Mouse (Mus musculus) intestine, embryonic 14.5 days (tissue): ENCODE results near the gene Thsd7b. TPM values are rescaled to one million over a fixed set of nuclear protein-coding genes. Genes with fewer than 3 reads are reported as not detected.

ENCODE experiments used
- ATAC-seq: fragments of 200-750 bp; cut with Nextera tagmentation; replicated peaks from 2 replicates; pipeline ENCODE4 v1.8.0; 2017; ENCODE audit warnings: low read depth, moderate number of reproducible peaks, moderate TSS enrichment, moderate library complexity; ENCODE audit not compliant: low FRiP score, low TSS enrichment
- DNase-seq: peaks from one replicate; pipeline ENCODE4 v3.0.0-alpha.2; 2018; ENCODE audit warnings: low spot score
- H3K27ac ChIP-seq: fragments of 300-500 bp; sonication (generic); 2 replicates; pipeline ENCODE4 v1.5.1; 2014; ENCODE audit warnings: low read depth, mild to moderate bottlenecking, control low read depth
- H3K27me3 ChIP-seq: fragments of 300-500 bp; sonication (generic); replicated peaks from 2 replicates; pipeline ENCODE4 v1.6.1; 2014; ENCODE audit warnings: low read length, control low read depth; ENCODE audit not compliant: control insufficient read depth, insufficient read depth
- H3K36me3 ChIP-seq: fragments of 300-500 bp; sonication (generic); 2 replicates; pipeline ENCODE4 v1.6.1; 2014; ENCODE audit warnings: low read length, control low read depth; ENCODE audit not compliant: control insufficient read depth, insufficient read depth
- H3K4me1 ChIP-seq: fragments of 300-500 bp; sonication (generic); replicated peaks from 2 replicates; pipeline ENCODE4 v1.6.1; 2014; ENCODE audit warnings: low read length, control low read depth, mixed read lengths; ENCODE audit not compliant: control insufficient read depth, insufficient read depth
- H3K4me2 ChIP-seq: fragments of 300-500 bp; sonication (generic); 2 replicates; pipeline ENCODE4 v1.6.1; 2014; ENCODE audit warnings: low read length
- H3K4me3 ChIP-seq: fragments of 300-500 bp; sonication (generic); 2 replicates; pipeline ENCODE4 v1.5.1; 2014; ENCODE audit warnings: low read depth, low read length, control low read depth, mixed read lengths
- H3K9ac ChIP-seq: fragments of 300-500 bp; sonication (generic); 2 replicates; pipeline ENCODE4 v1.6.1; 2014; ENCODE audit warnings: mild to moderate bottlenecking, low read length
- H3K9me3 ChIP-seq: fragments of 300-500 bp; sonication (generic); 2 replicates; pipeline ENCODE4 v1.6.1; 2016; ENCODE audit warnings: low read length, control low read depth; ENCODE audit not compliant: control insufficient read depth
- WGBS: fragments of 180-500 bp; shearing (Covaris S2); extraction: QIAGEN DNeasy Blood & Tissue Kit; methylation state at CpG from one replicate; pipeline ENCODE4 v1.1.7; 2014; 5-methylcytosine and 5-hydroxymethylcytosine counted together
- polyA plus RNA-seq: library from polyadenylated mRNA; unstranded; fragments of >200 nt; fragmentation: Nextera tagmentation; extraction: Ambion mirVana; gene quantifications from 2 replicates; pipeline ENCODE4 v1.2.1, GENCODE M21; 2014

The Thsd7b gene
- polyA plus RNA-seq, 1 experiment from 2014 or later, result 1.0 TPM

DNA sequence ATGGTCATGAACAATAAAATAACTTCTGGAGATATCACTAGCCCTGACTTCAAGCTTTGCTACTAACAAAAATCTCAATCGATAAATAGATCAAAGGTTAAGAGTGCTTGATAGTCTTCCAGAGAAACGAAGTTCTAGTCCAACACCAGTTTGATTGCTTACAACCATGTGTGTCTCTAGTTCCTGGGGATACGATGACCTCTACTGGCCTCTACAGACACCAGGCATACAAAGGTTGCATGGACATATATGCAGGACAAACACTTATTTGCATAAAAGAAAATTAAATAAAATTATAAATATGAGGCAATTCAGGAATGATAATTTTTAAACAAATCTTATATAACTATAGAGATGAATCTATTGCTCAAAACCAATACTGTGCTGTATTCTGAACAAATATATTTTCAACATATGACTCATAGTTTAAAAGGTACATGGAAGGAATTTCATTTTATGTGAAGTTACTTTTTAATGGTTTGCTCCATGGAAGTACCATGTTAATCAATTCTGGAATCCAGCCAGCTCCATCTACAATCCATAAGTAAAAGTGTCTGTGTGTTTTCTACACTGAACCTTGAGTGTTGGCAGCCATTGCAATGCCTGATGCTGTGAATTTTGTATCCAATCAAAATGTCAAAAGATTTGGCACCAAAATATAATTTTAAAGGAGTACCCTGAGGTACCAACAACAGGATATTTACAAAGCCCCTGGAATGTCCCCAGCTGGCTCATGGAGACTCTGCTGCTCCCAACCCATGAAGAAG lies 793.3 kb downstream of the Thsd7b start:
- ATAC-seq, result no peak
- no peaks in the 10 kb centered on the region for H3K4me1 ChIP-seq
- H3K4me3 ChIP-seq, result no peak overlapping the region
- no peaks in the 10 kb centered on the region for H3K27me3 ChIP-seq
- H3K4me2 ChIP-seq, result no peak overlapping the region
- 81% methylated on average over 3 of the region's 3 CpGs for WGBS
- H3K9me3 ChIP-seq, result no peaks in the 10 kb centered on the region
- no peak overlapping the region for H3K9ac ChIP-seq
- no peak overlapping the region for H3K27ac ChIP-seq
- no peaks in the 10 kb centered on the region for H3K36me3 ChIP-seq
- no peak for DNase-seq

DNA sequence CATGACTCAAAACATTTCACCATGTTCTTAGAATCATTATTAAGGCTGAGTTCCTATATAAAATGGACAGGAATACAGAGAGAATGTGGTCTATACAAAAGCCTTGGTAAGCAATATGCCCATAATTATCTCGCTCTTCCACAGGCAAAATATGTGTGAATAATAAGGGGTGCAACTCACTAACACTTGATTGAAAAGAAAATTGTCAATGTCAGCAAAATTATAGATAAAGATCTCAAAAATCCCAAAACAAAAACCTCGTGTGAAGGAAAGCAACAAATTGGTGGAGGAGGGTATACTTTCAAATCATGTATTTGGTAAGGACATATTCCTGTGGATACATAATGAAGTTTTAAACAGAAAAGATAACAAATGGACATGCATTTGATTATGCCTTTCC lies 810.7 kb downstream of the Thsd7b start:
- WGBS, result 78% methylated on average over 2 of the region's 2 CpGs
- H3K27ac ChIP-seq, result no peak overlapping the region
- ATAC-seq (no peak), DNase-seq (no peak)
- H3K27me3 ChIP-seq, result no peaks in the 10 kb centered on the region
- H3K4me3 ChIP-seq, result no peak overlapping the region
- H3K9ac ChIP-seq, result no peak overlapping the region
- H3K36me3 ChIP-seq, result no peaks in the 10 kb centered on the region
- no peaks in the 10 kb centered on the region for H3K4me1 ChIP-seq
- H3K4me2 ChIP-seq, result no peak overlapping the region
- H3K9me3 ChIP-seq, result no peaks in the 10 kb centered on the region

DNA sequence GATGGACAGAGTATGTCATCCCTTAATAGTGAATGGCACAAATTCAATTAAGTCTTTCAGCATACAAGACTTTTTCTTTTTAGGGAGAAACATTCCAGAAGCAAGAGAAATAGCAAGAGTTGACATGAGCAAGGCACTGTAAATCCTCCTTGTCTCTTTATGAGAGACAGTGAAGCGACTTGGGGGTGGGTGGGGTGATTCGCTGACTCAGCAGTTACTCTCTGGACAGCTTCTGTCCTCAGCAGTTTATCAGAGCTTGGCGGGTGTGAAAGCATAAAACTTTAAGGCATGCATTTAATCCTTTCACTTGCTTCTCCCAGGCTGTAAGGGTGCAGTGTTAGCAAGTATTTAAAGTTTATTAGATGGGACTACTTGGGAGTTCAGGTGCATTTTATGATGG lies 812.1 kb downstream of the Thsd7b start:
- no peak overlapping the region for H3K27ac ChIP-seq
- H3K9me3 ChIP-seq, result no peaks in the 10 kb centered on the region
- DNase-seq (no peak), ATAC-seq (no peak)
- H3K36me3 ChIP-seq, result no peaks in the 10 kb centered on the region
- no peak overlapping the region for H3K4me3 ChIP-seq
- H3K4me2 ChIP-seq, result no peak overlapping the region
- H3K27me3 ChIP-seq, result no peaks in the 10 kb centered on the region
- 62% methylated on average over 3 of the region's 3 CpGs for WGBS
- H3K9ac ChIP-seq, result no peak overlapping the region
- H3K4me1 ChIP-seq, result no peaks in the 10 kb centered on the region

DNA sequence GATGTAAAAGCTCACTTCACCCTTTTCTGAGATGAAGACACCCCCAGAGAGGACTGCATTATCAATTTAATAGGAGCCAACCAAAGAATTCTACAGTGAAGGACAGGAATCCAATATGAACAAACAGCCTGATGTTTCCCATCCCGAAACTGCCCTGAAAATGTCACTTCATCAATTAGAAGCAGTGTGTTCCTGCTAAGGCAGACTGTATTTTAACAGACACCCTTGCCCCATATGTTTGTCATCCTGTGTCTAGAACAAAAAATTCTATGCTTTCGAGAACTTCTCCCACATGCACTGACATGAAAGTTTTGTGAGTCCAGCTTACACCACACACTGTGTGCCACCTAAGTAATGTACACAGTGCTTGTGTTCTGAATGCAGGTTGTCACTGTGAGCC lies 812.8 kb downstream of the Thsd7b start:
- H3K9ac ChIP-seq, result no peak overlapping the region
- WGBS, result 75% methylated on average over 2 of the region's 2 CpGs
- H3K27ac ChIP-seq, result no peak overlapping the region
- H3K4me2 ChIP-seq, result no peak overlapping the region
- no peaks in the 10 kb centered on the region for H3K36me3 ChIP-seq
- H3K9me3 ChIP-seq, result no peaks in the 10 kb centered on the region
- H3K4me3 ChIP-seq, result no peak overlapping the region
- H3K4me1 ChIP-seq, result no peaks in the 10 kb centered on the region
- no peaks in the 10 kb centered on the region for H3K27me3 ChIP-seq
- ATAC-seq (no peak), DNase-seq (no peak)

DNA sequence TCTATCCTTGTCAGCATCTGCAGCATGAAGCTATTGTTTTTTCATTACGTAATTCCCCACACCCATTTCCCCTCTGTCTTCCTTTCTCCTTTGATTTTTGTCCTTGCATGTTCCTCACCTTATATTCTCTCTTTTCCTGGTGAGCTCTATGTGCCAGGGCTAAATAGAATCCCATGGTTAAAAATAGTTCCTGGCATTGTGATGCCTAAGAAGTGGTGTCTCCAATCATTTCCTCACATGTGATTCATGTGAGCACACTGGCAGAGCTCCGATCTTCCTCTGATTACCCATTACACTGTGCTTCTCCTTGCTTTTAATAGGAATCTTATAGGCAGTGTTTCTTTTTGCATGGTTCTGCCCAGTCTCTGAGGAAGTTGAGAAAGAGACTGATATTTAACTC lies 826.1 kb downstream of the Thsd7b start:
- Histone ChIP-seq H3K27me3 (no peaks in the 10 kb centered on the region), H3K4me3 (no peak overlapping the region), H3K9ac (no peak overlapping the region), H3K4me1 (no peaks in the 10 kb centered on the region), H3K4me2 (no peak overlapping the region), H3K36me3 (no peaks in the 10 kb centered on the region), H3K27ac (no peak overlapping the region), H3K9me3 (no peaks in the 10 kb centered on the region)
- ATAC-seq, result no peak
- 80% methylated on average over 2 of the region's 2 CpGs for WGBS
- DNase-seq, result no peak

DNA sequence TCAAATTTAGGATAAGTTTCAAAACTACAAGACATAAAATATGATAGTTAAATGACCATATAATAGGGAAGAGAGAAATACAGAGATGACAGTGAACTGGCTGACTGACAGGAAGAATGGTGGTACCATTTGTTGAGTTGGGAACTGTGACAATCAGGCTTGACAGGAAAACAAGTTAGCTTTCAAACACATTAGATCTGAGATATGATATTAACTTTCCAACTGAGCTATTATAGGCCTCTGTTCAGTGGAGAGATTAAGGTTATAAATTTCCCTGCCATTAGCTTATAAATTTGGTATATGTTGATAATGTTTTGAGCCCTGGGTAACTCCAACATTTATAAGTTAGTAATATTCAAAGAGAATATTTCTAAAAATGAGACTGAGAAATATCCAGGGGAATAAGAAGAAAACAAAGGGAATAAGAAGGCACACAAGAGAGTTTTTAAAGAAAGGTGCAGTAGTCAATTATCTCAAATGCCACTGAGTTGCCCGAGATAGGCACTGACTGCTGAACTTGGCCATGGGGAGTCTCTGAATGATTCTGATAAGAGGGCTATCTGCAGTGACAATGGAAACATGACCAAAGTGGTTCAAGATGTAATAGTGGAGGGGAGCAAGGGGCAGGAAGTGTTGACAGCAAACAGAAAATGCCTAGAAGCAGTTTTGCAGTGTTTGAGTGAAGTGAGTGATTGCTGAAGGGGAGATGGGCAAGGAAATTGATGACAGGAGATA lies 839.6 kb downstream of the Thsd7b start:
- ATAC-seq, result no peak
- Histone ChIP-seq H3K36me3 (no peaks in the 10 kb centered on the region), H3K9ac (no peak overlapping the region), H3K27me3 (no peaks in the 10 kb centered on the region), H3K9me3 (no peaks in the 10 kb centered on the region), H3K4me3 (no peak overlapping the region), H3K4me2 (no peak overlapping the region), H3K4me1 (no peaks in the 10 kb centered on the region), H3K27ac (no peak overlapping the region)
- DNase-seq, result no peak
- 86% methylated on average over 1 of the region's 1 CpGs for WGBS

DNA sequence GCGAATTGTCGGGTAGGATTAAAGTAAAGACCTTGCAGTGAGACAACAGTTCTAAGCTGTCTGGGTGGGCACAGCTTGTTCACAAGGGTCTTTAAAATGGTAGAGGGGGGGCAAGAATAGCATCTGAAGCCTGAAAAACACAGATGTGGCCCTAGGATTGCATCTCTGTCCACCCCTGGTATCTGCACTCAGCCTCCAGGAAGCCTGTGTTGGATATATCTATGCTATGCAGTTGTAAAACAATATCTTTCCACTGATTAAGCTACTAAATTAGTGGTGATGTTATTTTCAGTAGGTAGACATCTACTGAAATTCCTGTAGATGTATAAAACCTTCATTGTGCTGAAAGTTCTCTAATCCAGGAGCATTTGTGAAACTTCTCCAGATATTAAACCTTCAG lies 840.4 kb downstream of the Thsd7b start:
- DNase-seq (no peak), ATAC-seq (no peak)
- Histone ChIP-seq H3K27ac (no peak overlapping the region), H3K4me3 (no peak overlapping the region), H3K27me3 (no peaks in the 10 kb centered on the region), H3K36me3 (no peaks in the 10 kb centered on the region), H3K4me1 (no peaks in the 10 kb centered on the region), H3K9me3 (no peaks in the 10 kb centered on the region), H3K9ac (no peak overlapping the region), H3K4me2 (no peak overlapping the region)
- WGBS, result 87% methylated on average over 2 of the region's 2 CpGs

DNA sequence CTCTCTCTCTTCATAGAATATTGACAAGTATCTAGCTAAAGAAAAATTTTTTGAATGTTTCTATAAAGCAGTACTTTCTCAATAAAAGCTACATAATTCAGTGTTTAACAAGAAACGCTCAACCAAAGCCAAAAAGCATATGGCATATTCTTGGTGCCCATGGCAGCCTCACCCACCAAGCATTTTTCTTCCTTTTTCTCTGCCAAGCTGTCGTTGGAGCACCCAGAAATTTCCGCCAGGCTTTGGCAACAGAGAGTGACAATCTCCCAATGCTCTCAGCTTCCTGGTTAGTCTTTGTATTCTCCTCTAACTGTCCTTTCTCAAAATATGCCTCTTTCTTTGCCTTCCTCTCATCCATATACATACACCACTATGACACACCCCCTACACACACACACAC lies 857.8 kb downstream of the Thsd7b start:
- H3K9me3 ChIP-seq, result no peaks in the 10 kb centered on the region
- no peak overlapping the region for H3K27ac ChIP-seq
- H3K27me3 ChIP-seq, result no peaks in the 10 kb centered on the region
- ATAC-seq (no peak), DNase-seq (no peak)
- no peaks in the 10 kb centered on the region for H3K36me3 ChIP-seq
- H3K9ac ChIP-seq, result no peak overlapping the region
- no peaks in the 10 kb centered on the region for H3K4me1 ChIP-seq
- H3K4me2 ChIP-seq, result no peak overlapping the region
- no peak overlapping the region for H3K4me3 ChIP-seq
- 86% methylated on average over 3 of the region's 3 CpGs for WGBS

DNA sequence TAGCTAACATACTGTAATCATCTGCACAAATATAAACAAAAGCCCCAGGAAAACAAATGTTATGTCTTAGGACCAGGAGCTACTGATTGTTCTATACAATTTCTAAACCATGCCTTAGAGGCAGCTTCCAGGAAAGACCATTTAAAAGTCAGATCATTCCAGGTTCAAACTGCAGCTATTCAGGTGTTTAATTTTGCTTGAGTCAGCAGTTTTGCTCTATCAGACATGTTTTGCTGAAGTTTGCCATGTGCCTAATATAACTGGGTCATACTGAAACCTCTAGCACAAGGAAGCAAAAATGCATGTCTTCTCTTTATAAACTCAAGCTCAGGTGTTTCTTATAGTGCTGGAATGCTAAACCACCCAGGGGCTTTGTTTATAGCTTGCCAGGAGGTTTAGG lies 893.1 kb downstream of the Thsd7b start:
- Histone ChIP-seq H3K9ac (no peak overlapping the region), H3K4me3 (no peak overlapping the region), H3K4me1 (no peaks in the 10 kb centered on the region), H3K4me2 (no peak overlapping the region), H3K27ac (no peak overlapping the region), H3K27me3 (no peaks in the 10 kb centered on the region), H3K9me3 (no peaks in the 10 kb centered on the region), H3K36me3 (no peaks in the 10 kb centered on the region)
- DNase-seq, result no peak
- no peak for ATAC-seq
